Mouse (Mus musculus) hindbrain, embryonic 11.5 days (tissue): ENCODE results near the gene Draxin. TPM values are rescaled to one million over a fixed set of nuclear protein-coding genes. Genes with fewer than 3 reads are reported as not detected.
A peak's percentile ranks its signal among the peaks of the same experiment; 100 is the strongest.

ENCODE experiments used
- ATAC-seq: fragments of 200-750 bp; cut with Nextera tagmentation; 2 replicates; pipeline ENCODE4 v1.8.0; 2017; ENCODE audit warnings: mild to moderate bottlenecking, moderate TSS enrichment, moderate library complexity; ENCODE audit not compliant: low FRiP score
- DNase-seq: peaks from one replicate; pipeline ENCODE4 v3.0.0-alpha.2; 2015; ENCODE audit warnings: low spot score
- H3K27ac ChIP-seq: fragments of 300-500 bp; sonication (generic); 2 replicates; pipeline ENCODE4 v1.5.1; 2014; ENCODE audit warnings: mild to moderate bottlenecking, low read depth, low read length
- H3K27me3 ChIP-seq: fragments of 300-500 bp; sonication (generic); 2 replicates; pipeline ENCODE4 v1.6.1; 2014; ENCODE audit warnings: mild to moderate bottlenecking, low read length, moderate library complexity, mixed read lengths; ENCODE audit not compliant: control insufficient read depth, insufficient read depth
- H3K36me3 ChIP-seq: fragments of 300-500 bp; sonication (generic); 2 replicates; pipeline ENCODE4 v1.6.1; 2014; ENCODE audit warnings: mild to moderate bottlenecking, low read length, moderate library complexity, mixed read lengths; ENCODE audit not compliant: control insufficient read depth, insufficient read depth
- H3K4me1 ChIP-seq: fragments of 300-500 bp; sonication (generic); replicated peaks from 2 replicates; pipeline ENCODE4 v1.6.1; 2014; ENCODE audit warnings: low read length, mixed read lengths; ENCODE audit not compliant: control insufficient read depth, insufficient read depth
- H3K4me2 ChIP-seq: fragments of 300-500 bp; sonication (generic); replicated peaks from 2 replicates; pipeline ENCODE4 v1.6.1; 2014; ENCODE audit warnings: mild to moderate bottlenecking, low read depth, low read length
- H3K4me3 ChIP-seq: fragments of 300-500 bp; sonication (generic); 2 replicates; pipeline ENCODE4 v1.5.1; 2014; ENCODE audit warnings: low read depth, low read length
- H3K9ac ChIP-seq: fragments of 300-500 bp; sonication (generic); 2 replicates; pipeline ENCODE4 v1.6.1; 2014; ENCODE audit warnings: low read depth, low read length
- H3K9me3 ChIP-seq: fragments of 300-500 bp; sonication (generic); 2 replicates; pipeline ENCODE4 v1.6.1; 2016; ENCODE audit warnings: low read length; ENCODE audit not compliant: control insufficient read depth
- WGBS: fragments of 180-500 bp; shearing (Covaris S2); extraction: QIAGEN DNeasy Blood & Tissue Kit; methylation state at CpG from one replicate; pipeline ENCODE4 v1.1.7; 2014; 5-methylcytosine and 5-hydroxymethylcytosine counted together
- polyA plus RNA-seq: library from polyadenylated mRNA; unstranded; fragments of >200 nt; fragmentation: Nextera tagmentation; extraction: Ambion mirVana; gene quantifications from 2 replicates; pipeline ENCODE4 v1.2.1, GENCODE M21; 2014

Gene Draxin
- polyA plus RNA-seq, 1 experiment from 2014 or later: 13.8 TPM

- Histone ChIP-seq H3K27ac (no peak overlapping the region), H3K4me2 (no peak overlapping the region), H3K27me3 (no peaks in the 10 kb centered on the region), H3K9me3 (no peaks in the 10 kb centered on the region), H3K4me3 (no peak overlapping the region), H3K9ac (no peak overlapping the region), H3K4me1 (no peaks in the 10 kb centered on the region), H3K36me3 (no peaks in the 10 kb centered on the region)
- DNase-seq (no peak), ATAC-seq (no peak)
- WGBS: 39% methylated on average over 6 of the region's 6 CpGs
Measured at GRCm38 (mm10) chr4:148065702-148066400, 64.6 kb downstream of the Draxin start.

- DNase-seq (no peak), ATAC-seq (no peak)
- H3K36me3 ChIP-seq: peaks cover 8% of the 10 kb centered on the region; the same call in 1 of the 2 replicates
- H3K4me2 ChIP-seq: no peak overlapping the region
- H3K9me3 ChIP-seq: no peaks in the 10 kb centered on the region
- no peak overlapping the region for H3K9ac ChIP-seq
- H3K4me1 ChIP-seq: no peaks in the 10 kb centered on the region
- H3K4me3 ChIP-seq: no peak overlapping the region
- no peak overlapping the region for H3K27ac ChIP-seq
- no peaks in the 10 kb centered on the region for H3K27me3 ChIP-seq
- 90% methylated on average over 9 of the region's 9 CpGs for WGBS
Measured at GRCm38 (mm10) chr4:148061086-148061480, 69.4 kb downstream of the Draxin start.

GRCm38 (mm10) chr4:148060120-148061085 lies 70.1 kb downstream of the Draxin start:
- no peaks in the 10 kb centered on the region for H3K27me3 ChIP-seq
- H3K4me2 ChIP-seq: no peak overlapping the region
- H3K4me3 ChIP-seq: no peak overlapping the region
- H3K9ac ChIP-seq: no peak overlapping the region
- H3K36me3 ChIP-seq: peaks cover 15% of the 10 kb centered on the region
- peak; percentile 51 for DNase-seq
- WGBS: 52% methylated on average over 13 of the region's 13 CpGs
- peak; percentile 46; the same call in 1 of the 2 replicates for ATAC-seq
- no peaks in the 10 kb centered on the region for H3K9me3 ChIP-seq
- no peaks in the 10 kb centered on the region for H3K4me1 ChIP-seq
- H3K27ac ChIP-seq: no peak overlapping the region

- Histone ChIP-seq H3K27me3 (no peaks in the 10 kb centered on the region), H3K9ac (no peak overlapping the region), H3K4me2 (no peak overlapping the region), H3K4me1 (no peaks in the 10 kb centered on the region), H3K4me3 (no peak overlapping the region), H3K36me3 (peaks cover 17% of the 10 kb centered on the region), H3K9me3 (no peaks in the 10 kb centered on the region), H3K27ac (no peak overlapping the region)
- DNase-seq (no peak), ATAC-seq (no peak)
- 92% methylated on average over 6 of the region's 6 CpGs for whole genome bisulfite sequencing
Measured at GRCm38 (mm10) chr4:148058993-148059392, 71.5 kb downstream of the Draxin start.

- Histone ChIP-seq H3K4me2 (no peak overlapping the region), H3K9me3 (no peaks in the 10 kb centered on the region), H3K27me3 (no peaks in the 10 kb centered on the region), H3K36me3 (peaks cover 17% of the 10 kb centered on the region), H3K4me3 (no peak overlapping the region), H3K4me1 (no peaks in the 10 kb centered on the region), H3K27ac (no peak overlapping the region), H3K9ac (no peak overlapping the region)
- DNase-seq (no peak), ATAC-seq (no peak)
- WGBS: 87% methylated on average over 9 of the region's 9 CpGs
Measured at GRCm38 (mm10) chr4:148058218-148058819, 72.2 kb downstream of the Draxin start.

- ATAC-seq: no peak
Measured at GRCm38 (mm10) chr4:148057661-148058209, 72.8 kb downstream of the Draxin start.

GRCm38 (mm10) chr4:148056801-148057200 lies 73.7 kb downstream of the Draxin start:
- no peak overlapping the region for H3K4me2 ChIP-seq
- no peak overlapping the region for H3K4me3 ChIP-seq
- peaks cover 24% of the 10 kb centered on the region for H3K36me3 ChIP-seq
- H3K27me3 ChIP-seq: no peaks in the 10 kb centered on the region
- H3K9ac ChIP-seq: no peak overlapping the region
- ATAC-seq: no peak
- WGBS: 80% methylated on average over 4 of the region's 4 CpGs
- no peaks in the 10 kb centered on the region for H3K4me1 ChIP-seq
- no peaks in the 10 kb centered on the region for H3K9me3 ChIP-seq
- no peak overlapping the region for H3K27ac ChIP-seq
- no peak for DNase-seq

More at GRCm38 (mm10) chr4:148057661-148058209, 72.8 kb downstream of the Draxin start:
- H3K4me1 ChIP-seq: no peaks in the 10 kb centered on the region
- no peaks in the 10 kb centered on the region for H3K27me3 ChIP-seq
- no peak overlapping the region for H3K9ac ChIP-seq
- H3K36me3 ChIP-seq: peaks cover 17% of the 10 kb centered on the region
- no peak overlapping the region for H3K4me2 ChIP-seq
- H3K4me3 ChIP-seq: no peak overlapping the region
- DNase-seq: no peak
- no peaks in the 10 kb centered on the region for H3K9me3 ChIP-seq
- WGBS: 71% methylated on average over 5 of the region's 5 CpGs
- no peak overlapping the region for H3K27ac ChIP-seq

GRCm38 (mm10) chr4:148056246-148056645 lies 74.3 kb downstream of the Draxin start:
- H3K9ac ChIP-seq: no peak overlapping the region
- H3K4me2 ChIP-seq: no peak overlapping the region
- 85% methylated on average over 7 of the region's 7 CpGs for WGBS
- no peak overlapping the region for H3K27ac ChIP-seq
- ATAC-seq: no peak
- no peak for DNase-seq
- H3K4me3 ChIP-seq: no peak overlapping the region
- H3K36me3 ChIP-seq: peaks cover 24% of the 10 kb centered on the region
- H3K9me3 ChIP-seq: no peaks in the 10 kb centered on the region
- no peaks in the 10 kb centered on the region for H3K27me3 ChIP-seq
- H3K4me1 ChIP-seq: no peaks in the 10 kb centered on the region
